Mouse (Mus musculus): ENCODE measurements around the gene Sun1. TPM values are rescaled to one million over a fixed set of nuclear protein-coding genes. Genes with fewer than 3 reads are reported as not detected.

Gene Sun1
- total and polyA plus RNA-seq, 2 experiments from 2014 or later: 35.3 to 75.0 TPM

- Histone ChIP-seq H3K4me1 (ENCODE audit: insufficient read depth, low read length) (no peaks in the 10 kb centered on the region), H3K9ac (replicated peaks; ENCODE audit: low read length, poor library complexity, severe bottlenecking) (no peak overlapping the region), H3K4me3 (ENCODE audit: low read depth, low read length) (no peak overlapping the region), H3K27ac (ENCODE audit: low read depth, low read length) (no peak overlapping the region), H3K36me3 (ENCODE audit: insufficient read depth, low read length) (peaks cover 50% of the 10 kb centered on the region), H3K27me3 (ENCODE audit: insufficient read depth, low read length) (no peaks in the 10 kb centered on the region), H3K9me3 (ENCODE audit: low read length) (no peaks in the 10 kb centered on the region), H3K4me2 (ENCODE audit: low read depth, low read length, poor library complexity, severe bottlenecking) (no peak overlapping the region)
- 92% methylated on average over 3 of the region's 3 CpGs for WGBS
- TF ChIP-seq CTCF (IDR thresholded peaks at IDR 0.05): no peak
- DNase-seq (ENCODE audit: low spot score) (no peak), ATAC-seq (ENCODE audit: low FRiP score) (no peak)
Measured at GRCm38 (mm10) chr5:139247767-139248166, 47.3 kb downstream of the Sun1 start.

DNA sequence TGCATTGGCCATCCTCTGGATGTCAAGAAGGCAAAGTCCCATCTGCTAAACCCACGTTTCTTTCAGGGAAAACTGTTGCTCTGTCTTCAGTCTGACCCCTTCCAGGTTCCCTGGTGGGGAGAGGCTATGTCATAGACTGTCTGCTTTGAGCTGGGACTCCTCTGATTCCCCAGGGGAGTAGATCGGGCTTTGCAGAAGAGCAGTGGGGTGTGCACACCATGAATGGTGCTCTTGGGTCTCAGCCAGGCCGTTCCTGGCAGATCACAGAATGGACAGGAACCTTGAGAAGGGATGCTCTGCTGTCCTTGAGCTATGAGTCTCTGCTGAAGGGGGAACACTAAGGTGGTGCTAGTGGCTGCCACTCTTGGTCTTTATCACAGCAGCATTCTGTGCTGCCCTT, 48.4 kb downstream of the Sun1 start:
- 72% methylated on average over 3 of the region's 3 CpGs for WGBS
- Histone ChIP-seq H3K4me2 (ENCODE audit: low read depth, low read length, poor library complexity, severe bottlenecking) (no peak overlapping the region), H3K4me3 (ENCODE audit: low read depth, low read length) (no peak overlapping the region), H3K27ac (ENCODE audit: low read depth, low read length) (no peak overlapping the region), H3K36me3 (ENCODE audit: insufficient read depth, low read length) (peaks cover 46% of the 10 kb centered on the region), H3K9ac (replicated peaks; ENCODE audit: low read length, poor library complexity, severe bottlenecking) (no peak overlapping the region), H3K27me3 (ENCODE audit: insufficient read depth, low read length) (no peaks in the 10 kb centered on the region), H3K4me1 (ENCODE audit: insufficient read depth, low read length) (peaks cover 6% of the 10 kb centered on the region), H3K9me3 (ENCODE audit: low read length) (no peaks in the 10 kb centered on the region)
- TF ChIP-seq CTCF (IDR thresholded peaks at IDR 0.05): no peak
- DNase-seq (ENCODE audit: low spot score) (no peak), ATAC-seq (ENCODE audit: low FRiP score) (no peak)

GRCm38 (mm10) chr5:139251279-139251678, 50.8 kb downstream of the Sun1 start:
- peaks cover 6% of the 10 kb centered on the region for H3K4me1 ChIP-seq (ENCODE audit: insufficient read depth, low read length)
- H3K4me3 ChIP-seq (ENCODE audit: low read depth, low read length): no peak overlapping the region
- H3K9ac ChIP-seq (replicated peaks; ENCODE audit: low read length, poor library complexity, severe bottlenecking): peak overlapping the region; percentile 70
- peak overlapping the region; percentile 66 for H3K4me2 ChIP-seq (ENCODE audit: low read depth, low read length, poor library complexity, severe bottlenecking)
- 89% methylated on average over 7 of the region's 7 CpGs for WGBS
- no peak for TF ChIP-seq CTCF (IDR thresholded peaks at IDR 0.05)
- H3K9me3 ChIP-seq (ENCODE audit: low read length): no peaks in the 10 kb centered on the region
- H3K27me3 ChIP-seq (ENCODE audit: insufficient read depth, low read length): no peaks in the 10 kb centered on the region
- peaks cover 32% of the 10 kb centered on the region for H3K36me3 ChIP-seq (ENCODE audit: insufficient read depth, low read length)
- ATAC-seq (ENCODE audit: low FRiP score): no peak
- peak overlapping the region; percentile 87 for H3K27ac ChIP-seq (ENCODE audit: low read depth, low read length)
- DNase-seq (ENCODE audit: low spot score): no peak

DNA sequence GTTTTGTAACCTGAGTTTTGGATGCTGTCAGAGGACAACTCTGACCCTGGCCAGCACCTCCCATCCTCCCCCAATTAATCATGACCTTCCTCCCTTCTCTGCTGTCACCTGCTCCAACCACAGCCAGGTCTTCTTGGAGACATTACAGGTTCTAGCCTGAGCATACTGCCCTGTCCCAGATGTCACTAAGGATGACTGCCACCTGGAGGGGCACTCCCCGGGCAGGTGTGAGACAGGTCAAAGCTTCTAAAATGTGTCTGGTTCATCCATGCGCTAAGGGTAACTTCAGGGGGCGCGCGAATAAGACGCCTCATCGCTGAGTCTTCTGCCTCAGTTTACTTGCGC, 51.3 kb downstream of the Sun1 start:
- H3K9ac ChIP-seq (replicated peaks; ENCODE audit: low read length, poor library complexity, severe bottlenecking): peak overlapping the region; percentile 70
- H3K4me2 ChIP-seq (ENCODE audit: low read depth, low read length, poor library complexity, severe bottlenecking): peak overlapping the region; percentile 66
- 2% methylated on average over 8 of the region's 8 CpGs for WGBS
- H3K9me3 ChIP-seq (ENCODE audit: low read length): no peaks in the 10 kb centered on the region
- H3K4me3 ChIP-seq (ENCODE audit: low read depth, low read length): peak overlapping the region; percentile 63
- peak; percentile 52 for TF ChIP-seq CTCF (IDR thresholded peaks at IDR 0.05)
- peak overlapping the region; percentile 87 for H3K27ac ChIP-seq (ENCODE audit: low read depth, low read length)
- ATAC-seq (ENCODE audit: low FRiP score) (peak; percentile 43), DNase-seq (ENCODE audit: low spot score) (no peak)
- peaks cover 28% of the 10 kb centered on the region for H3K36me3 ChIP-seq (ENCODE audit: insufficient read depth, low read length)
- no peaks in the 10 kb centered on the region for H3K27me3 ChIP-seq (ENCODE audit: insufficient read depth, low read length)
- H3K4me1 ChIP-seq (ENCODE audit: insufficient read depth, low read length): peaks cover 6% of the 10 kb centered on the region

GRCm38 (mm10) chr5:139252081-139252909, 51.9 kb downstream of the Sun1 start, which contains the start of gene Get4:
Gene Get4 (plus strand): TSS chr5:139252324.
- WGBS: under 1% methylated on average over 78 of the region's 90 CpGs

DNA sequence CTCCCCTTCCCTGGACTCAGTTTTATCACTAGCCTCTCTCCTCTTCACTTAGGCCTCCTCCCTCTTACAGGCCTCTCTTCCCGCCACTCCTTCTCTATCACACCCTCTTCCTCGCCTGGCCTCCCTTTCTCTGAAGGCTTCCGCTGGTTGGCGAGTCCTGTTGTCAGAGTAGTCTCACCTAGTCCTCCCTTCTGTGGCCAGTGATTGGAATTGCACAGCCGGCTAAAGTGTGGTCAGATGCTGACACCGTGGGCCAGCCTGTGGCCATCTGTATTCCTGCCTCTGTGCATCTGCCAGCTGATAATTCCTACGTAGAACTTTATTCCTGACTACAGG, 52.4 kb downstream of the Sun1 start:
- no peaks in the 10 kb centered on the region for H3K27me3 ChIP-seq (ENCODE audit: insufficient read depth, low read length)
- peak overlapping the region; percentile 63 for H3K4me3 ChIP-seq (ENCODE audit: low read depth, low read length)
- peak overlapping the region; percentile 85 for H3K4me2 ChIP-seq (ENCODE audit: low read depth, low read length, poor library complexity, severe bottlenecking)
- H3K4me1 ChIP-seq (ENCODE audit: insufficient read depth, low read length): peaks cover 6% of the 10 kb centered on the region
- H3K9ac ChIP-seq (replicated peaks; ENCODE audit: low read length, poor library complexity, severe bottlenecking): peak overlapping the region; percentile 77
- H3K27ac ChIP-seq (ENCODE audit: low read depth, low read length): peak overlapping the region; percentile 92
- ATAC-seq (ENCODE audit: low FRiP score) (peak; percentile 0; the same call in 1 of the 2 replicates), DNase-seq (ENCODE audit: low spot score) (no peak)
- TF ChIP-seq CTCF (IDR thresholded peaks at IDR 0.05): no peak
- H3K9me3 ChIP-seq (ENCODE audit: low read length): no peaks in the 10 kb centered on the region
- H3K36me3 ChIP-seq (ENCODE audit: insufficient read depth, low read length): peaks cover 18% of the 10 kb centered on the region; the same call in 1 of the 2 replicates
- under 1% methylated on average over 7 of the region's 7 CpGs for WGBS

More at GRCm38 (mm10) chr5:139252081-139252909, 51.9 kb downstream of the Sun1 start, which contains the start of gene Get4:
- H3K4me2 ChIP-seq (ENCODE audit: low read depth, low read length, poor library complexity, severe bottlenecking): peak within 1 kb of the TSS; percentile 85
- DNase-seq (ENCODE audit: low spot score) (peak; percentile 100), ATAC-seq (ENCODE audit: low FRiP score) (peak; percentile 96)
- TF ChIP-seq CTCF (IDR thresholded peaks at IDR 0.05): no peak
- peak within 1 kb of the TSS; percentile 63 for H3K4me3 ChIP-seq (ENCODE audit: low read depth, low read length)
- no peaks in the 10 kb centered on the region for H3K9me3 ChIP-seq (ENCODE audit: low read length)
- peaks cover 24% of the 10 kb centered on the region; the same call in 1 of the 2 replicates for H3K36me3 ChIP-seq (ENCODE audit: insufficient read depth, low read length)
- H3K9ac ChIP-seq (replicated peaks; ENCODE audit: low read length, poor library complexity, severe bottlenecking): peak within 1 kb of the TSS; percentile 77
- peaks cover 6% of the 10 kb centered on the region for H3K4me1 ChIP-seq (ENCODE audit: insufficient read depth, low read length)
- H3K27me3 ChIP-seq (ENCODE audit: insufficient read depth, low read length): no peaks in the 10 kb centered on the region
- H3K27ac ChIP-seq (ENCODE audit: low read depth, low read length): peak within 1 kb of the TSS; percentile 92

Measured in midbrain, postnatal 0 days (tissue).